Mouse (Mus musculus) midbrain, embryonic 11.5 days (tissue): ENCODE measurements around the gene Defb47. TPM values are rescaled to one million over a fixed set of nuclear protein-coding genes. Genes with fewer than 3 reads are reported as not detected.

Experiments
- ATAC-seq: fragments of 200-750 bp; cut with Nextera tagmentation; 2 replicates; pipeline ENCODE4 v1.8.0; 2017; ENCODE audit warnings: moderate TSS enrichment, moderate library complexity; ENCODE audit not compliant: low FRiP score
- DNase-seq: peaks from one replicate; pipeline ENCODE4 v3.0.0; 2015; ENCODE audit warnings: low spot score; ENCODE audit errors: missing footprints
- H3K27ac ChIP-seq: fragments of 300-500 bp; sonication (generic); 2 replicates; pipeline ENCODE4 v1.5.1; 2014; ENCODE audit warnings: low read depth, low read length
- H3K27me3 ChIP-seq: fragments of 300-500 bp; sonication (generic); 2 replicates; pipeline ENCODE4 v1.6.1; 2014; ENCODE audit warnings: mild to moderate bottlenecking, low read length, moderate library complexity, mixed read lengths; ENCODE audit not compliant: control insufficient read depth, insufficient read depth
- H3K36me3 ChIP-seq: fragments of 300-500 bp; sonication (generic); 2 replicates; pipeline ENCODE4 v1.6.1; 2014; ENCODE audit warnings: mild to moderate bottlenecking, low read length, moderate library complexity, mixed read lengths; ENCODE audit not compliant: control insufficient read depth, insufficient read depth
- H3K4me1 ChIP-seq: fragments of 300-500 bp; sonication (generic); 2 replicates; pipeline ENCODE4 v1.6.1; 2014; ENCODE audit warnings: low read length; ENCODE audit not compliant: control insufficient read depth, insufficient read depth
- H3K4me2 ChIP-seq: fragments of 300-500 bp; sonication (generic); 2 replicates; pipeline ENCODE4 v1.6.1; 2014; ENCODE audit warnings: mild to moderate bottlenecking, moderate library complexity
- H3K4me3 ChIP-seq: fragments of 300-500 bp; sonication (generic); 2 replicates; pipeline ENCODE4 v1.5.1; 2014; ENCODE audit warnings: low read depth, low read length
- H3K9ac ChIP-seq: fragments of 300-500 bp; sonication (generic); 2 replicates; pipeline ENCODE4 v1.6.1; 2014; ENCODE audit warnings: low read length
- H3K9me3 ChIP-seq: fragments of 300-500 bp; sonication (generic); 2 replicates; pipeline ENCODE4 v1.6.1; 2016; ENCODE audit warnings: low read length; ENCODE audit not compliant: control insufficient read depth
- WGBS: fragments of 180-500 bp; shearing (Covaris S2); extraction: QIAGEN DNeasy Blood & Tissue Kit; methylation state at CpG from one replicate; pipeline ENCODE4 v1.1.7; 2014; 5-methylcytosine and 5-hydroxymethylcytosine counted together
- polyA plus RNA-seq: library from polyadenylated mRNA; unstranded; fragments of >200 nt; fragmentation: Nextera tagmentation; extraction: Ambion mirVana; gene quantifications from 2 replicates; pipeline ENCODE4 v1.2.1, GENCODE M21; 2014

Gene Defb47
- polyA plus RNA-seq, 1 experiment from 2014 or later, result not detected

GRCm38 (mm10) chr14:62991849-62992510 is 5.9 kb upstream of the Defb47 start:
- Histone ChIP-seq H3K4me1 (no peaks in the 10 kb centered on the region), H3K27ac (no peak overlapping the region), H3K4me2 (no peak overlapping the region)

GRCm38 (mm10) chr14:62998977-62999376 is 1.1 kb downstream of the Defb47 start:
- WGBS, result 82% methylated on average over 4 of the region's 4 CpGs
- no peak overlapping the region for H3K27ac ChIP-seq
- no peaks in the 10 kb centered on the region for H3K9me3 ChIP-seq
- H3K4me1 ChIP-seq, result no peaks in the 10 kb centered on the region
- DNase-seq (peak; percentile 2), ATAC-seq (no peak)
- no peaks in the 10 kb centered on the region for H3K27me3 ChIP-seq
- H3K4me3 ChIP-seq, result no peak overlapping the region
- H3K4me2 ChIP-seq, result no peak overlapping the region
- no peak overlapping the region for H3K9ac ChIP-seq
- no peaks in the 10 kb centered on the region for H3K36me3 ChIP-seq

More at GRCm38 (mm10) chr14:62991849-62992510, 5.9 kb upstream of the Defb47 start:
- H3K9ac ChIP-seq, result no peak overlapping the region
- H3K27me3 ChIP-seq, result no peaks in the 10 kb centered on the region
- WGBS, result 49% methylated on average over 7 of the region's 7 CpGs
- H3K9me3 ChIP-seq, result peaks cover 3% of the 10 kb centered on the region; the same call in 1 of the 2 replicates
- no peak for DNase-seq
- H3K36me3 ChIP-seq, result no peaks in the 10 kb centered on the region
- ATAC-seq, result no peak
- no peak overlapping the region for H3K4me3 ChIP-seq

- Histone ChIP-seq H3K27ac (no peak overlapping the region), H3K4me3 (no peak overlapping the region), H3K27me3 (no peaks in the 10 kb centered on the region), H3K36me3 (no peaks in the 10 kb centered on the region), H3K4me1 (no peaks in the 10 kb centered on the region), H3K9ac (no peak overlapping the region), H3K9me3 (no peaks in the 10 kb centered on the region), H3K4me2 (no peak overlapping the region)
- ATAC-seq, result no peak
- WGBS, result 81% methylated on average over 2 of the region's 2 CpGs
- peak; percentile 12 for DNase-seq
These were observed 4.7 kb downstream of the Defb47 start for GRCm38 (mm10) chr14:63002588-63002987.

GRCm38 (mm10) chr14:63011471-63011870 is 13.6 kb downstream of the Defb47 start, which contains the start of gene Defb43:
Gene Defb43, plus strand, starts transcription at chr14:63011771.
- Histone ChIP-seq H3K27me3 (no peaks in the 10 kb centered on the region), H3K4me3 (no peak within 1 kb of the TSS), H3K4me2 (no peak within 1 kb of the TSS), H3K9me3 (no peaks in the 10 kb centered on the region), H3K27ac (no peak within 1 kb of the TSS), H3K9ac (no peak within 1 kb of the TSS), H3K4me1 (no peaks in the 10 kb centered on the region), H3K36me3 (no peaks in the 10 kb centered on the region)
- ATAC-seq, result no peak
- DNase-seq, result peak; percentile 62
- 96% methylated on average over 5 of the region's 5 CpGs for WGBS

DNA sequence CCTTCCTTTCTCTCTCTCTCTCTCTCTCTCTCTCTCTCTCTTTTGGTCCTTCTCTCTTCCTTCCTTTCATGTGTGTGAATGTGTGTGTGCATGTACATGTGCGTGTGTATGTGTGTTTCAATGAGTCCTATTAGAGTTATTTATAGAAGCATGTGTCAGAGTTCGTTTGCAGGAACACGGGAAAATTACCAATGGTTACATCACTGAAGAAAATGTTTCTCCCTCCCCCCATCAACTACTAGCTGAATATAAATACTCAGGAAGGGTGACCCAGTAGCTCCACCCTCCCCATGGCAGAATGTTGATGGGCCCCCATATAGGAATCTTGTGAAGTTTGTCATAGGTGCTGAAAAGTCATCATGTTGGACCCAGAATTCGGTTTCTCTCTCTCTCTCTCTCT is 15.2 kb downstream of the Defb47 start:
- Histone ChIP-seq H3K4me3 (no peak overlapping the region), H3K36me3 (no peaks in the 10 kb centered on the region), H3K27ac (no peak overlapping the region), H3K27me3 (no peaks in the 10 kb centered on the region), H3K4me2 (no peak overlapping the region), H3K9me3 (no peaks in the 10 kb centered on the region), H3K4me1 (no peaks in the 10 kb centered on the region), H3K9ac (no peak overlapping the region)
- WGBS, result 86% methylated on average over 4 of the region's 4 CpGs
- ATAC-seq, result no peak
- DNase-seq, result no peak

DNA sequence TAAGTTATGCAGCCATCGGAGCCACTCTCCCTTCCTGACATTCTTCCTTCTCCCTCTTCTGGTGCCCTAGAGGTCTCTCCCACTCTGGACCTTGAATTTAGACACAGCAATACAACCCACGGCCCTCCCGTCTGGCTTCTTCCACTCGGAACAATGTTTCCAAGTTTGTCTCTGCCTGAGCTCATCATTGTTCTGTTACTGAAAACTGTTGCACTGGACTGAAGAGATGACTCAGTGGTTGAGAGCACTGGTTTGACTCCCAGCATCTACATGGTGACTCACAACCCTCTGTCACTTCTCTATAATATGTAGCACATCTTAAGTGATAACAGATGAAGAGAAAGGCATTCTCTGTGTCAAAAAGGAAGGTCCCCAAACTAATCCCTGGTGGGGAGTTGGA is 16.8 kb downstream of the Defb47 start:
- ATAC-seq (no peak), DNase-seq (no peak)
- Histone ChIP-seq H3K4me2 (no peak overlapping the region), H3K27me3 (no peaks in the 10 kb centered on the region), H3K36me3 (no peaks in the 10 kb centered on the region), H3K4me1 (no peaks in the 10 kb centered on the region), H3K9me3 (no peaks in the 10 kb centered on the region), H3K27ac (no peak overlapping the region), H3K4me3 (no peak overlapping the region), H3K9ac (no peak overlapping the region)
- 90% methylated on average over 4 of the region's 4 CpGs for WGBS

GRCm38 (mm10) chr14:63020524-63021156 is 22.8 kb downstream of the Defb47 start:
- Histone ChIP-seq H3K9me3 (no peaks in the 10 kb centered on the region), H3K27ac (no peak overlapping the region), H3K27me3 (no peaks in the 10 kb centered on the region), H3K4me3 (no peak overlapping the region), H3K4me2 (no peak overlapping the region), H3K9ac (no peak overlapping the region), H3K4me1 (no peaks in the 10 kb centered on the region), H3K36me3 (no peaks in the 10 kb centered on the region)
- DNase-seq, result no peak
- ATAC-seq, result no peak
- 50% methylated on average over 6 of the region's 6 CpGs for WGBS

GRCm38 (mm10) chr14:63046691-63047090 is 48.8 kb downstream of the Defb47 start, which contains the start of gene Defb42:
Gene Defb42, plus strand, starts transcription at chr14:63046991.
- H3K4me1 ChIP-seq, result no peaks in the 10 kb centered on the region
- no peak within 1 kb of the TSS for H3K4me3 ChIP-seq
- H3K36me3 ChIP-seq, result no peaks in the 10 kb centered on the region
- H3K9me3 ChIP-seq, result no peaks in the 10 kb centered on the region
- DNase-seq (no peak), ATAC-seq (no peak)
- H3K27ac ChIP-seq, result no peak within 1 kb of the TSS
- H3K4me2 ChIP-seq, result no peak within 1 kb of the TSS
- H3K9ac ChIP-seq, result no peak within 1 kb of the TSS
- no peaks in the 10 kb centered on the region for H3K27me3 ChIP-seq
- 87% methylated on average over 3 of the region's 3 CpGs for WGBS

GRCm38 (mm10) chr14:63049910-63050370 is 52.1 kb downstream of the Defb47 start, which contains the start of gene Defb30:
Gene Defb30, minus strand, starts transcription at chr14:63049960.
- no peaks in the 10 kb centered on the region for H3K27me3 ChIP-seq
- 68% methylated on average over 12 of the region's 14 CpGs for WGBS
- ATAC-seq, result no peak
- no peak within 1 kb of the TSS for H3K4me3 ChIP-seq
- no peak for DNase-seq
- H3K9me3 ChIP-seq, result no peaks in the 10 kb centered on the region
- H3K4me2 ChIP-seq, result no peak within 1 kb of the TSS
- no peak within 1 kb of the TSS for H3K9ac ChIP-seq
- no peaks in the 10 kb centered on the region for H3K4me1 ChIP-seq
- H3K36me3 ChIP-seq, result no peaks in the 10 kb centered on the region
- no peak within 1 kb of the TSS for H3K27ac ChIP-seq
